Mouse (Mus musculus): Measurements from ENCODE around the gene Cenpv.
"Not testable (repeated sequence)": the region's sequence is repeated elsewhere in the genome, so short reads cannot be mapped to it uniquely, and the experiment has no call there.

Gene Cenpv

GRCm38 (mm10) chr11:62508816-62509215 lies 30.2 kb downstream of the Cenpv start:
- DNase-seq (ENCODE audit: low spot score in 2 of 2): not testable (repeated sequence)

GRCm38 (mm10) chr11:62508365-62508764 lies 30.7 kb downstream of the Cenpv start:
- DNase-seq (ENCODE audit: low spot score in 2 of 2): not testable (repeated sequence)

- no peak for DNase-seq (ENCODE audit: low spot score in 2 of 2)
These were observed 31.4 kb downstream of the Cenpv start for GRCm38 (mm10) chr11:62507683-62508082.

GRCm38 (mm10) chr11:62500529-62500928 lies 38.5 kb downstream of the Cenpv start:
- DNase-seq (ENCODE audit: low spot score in 2 of 2): no peak

- DNase-seq (ENCODE audit: low spot score in 2 of 2): no peak
These were observed 40.3 kb downstream of the Cenpv start for GRCm38 (mm10) chr11:62498802-62499201.

GRCm38 (mm10) chr11:62497181-62497580 lies 41.9 kb downstream of the Cenpv start:
- no peak for DNase-seq (ENCODE audit: low spot score in 2 of 2)

- DNase-seq (ENCODE audit: low spot score in 2 of 2): peak in 1 of 2 experiments; percentile 69
These were observed 42.8 kb downstream of the Cenpv start for GRCm38 (mm10) chr11:62496151-62496715.

GRCm38 (mm10) chr11:62495276-62495801 lies 43.7 kb downstream of the Cenpv start:
- peak; percentile 7 to 23 for DNase-seq (ENCODE audit: low spot score in 2 of 2)

- DNase-seq (ENCODE audit: low spot score in 2 of 2): peak; percentile 58 to 61
These were observed 44.2 kb downstream of the Cenpv start for GRCm38 (mm10) chr11:62494754-62495275.

- no peak for DNase-seq (ENCODE audit: low spot score in 2 of 2)
These were observed 45.4 kb downstream of the Cenpv start for GRCm38 (mm10) chr11:62493701-62494100.

- DNase-seq (ENCODE audit: low spot score in 2 of 2): no peak
These were observed 51.3 kb downstream of the Cenpv start for GRCm38 (mm10) chr11:62487540-62488350.

- no peak for DNase-seq (ENCODE audit: low spot score in 2 of 2)
These were observed 52.1 kb downstream of the Cenpv start for GRCm38 (mm10) chr11:62486949-62487348.

DNA sequence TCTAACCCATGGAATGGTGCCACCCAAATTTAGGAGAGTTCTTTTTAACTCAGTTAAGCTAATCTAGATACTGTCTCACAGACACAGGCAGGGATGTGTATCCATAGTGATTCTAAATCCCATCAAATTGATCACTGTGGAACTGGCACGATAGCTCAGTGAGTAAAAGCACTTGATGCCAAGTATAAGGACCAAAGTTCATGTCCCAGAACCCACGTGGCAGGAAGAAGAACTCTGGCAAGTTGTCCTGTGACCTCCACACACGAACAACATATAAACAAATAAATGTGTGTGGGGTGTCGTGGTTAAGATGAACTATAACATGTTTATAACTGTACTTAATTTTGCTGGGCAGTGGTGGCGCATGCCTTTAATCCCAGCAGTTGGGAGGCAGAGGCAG lies 59.5 kb downstream of the Cenpv start:
- no peak for DNase-seq (ENCODE audit: low spot score in 2 of 2)

GRCm38 (mm10) chr11:62478931-62479330 lies 60.1 kb downstream of the Cenpv start:
- DNase-seq (ENCODE audit: low spot score in 2 of 2): no peak

GRCm38 (mm10) chr11:62476156-62476555 lies 62.9 kb downstream of the Cenpv start:
- no peak for DNase-seq (ENCODE audit: low spot score in 2 of 2)

All from thymus, postnatal 10 days (tissue).